Mouse (Mus musculus): ENCODE measurements around the gene Rwdd2a.
A peak's percentile ranks its signal among the peaks of the same experiment; 100 is the strongest.

The Rwdd2a gene

GRCm38 (mm10) chr9:86571540-86572135 is at the start of gene Rwdd2a, which contains the start of gene Pgm3:
Rwdd2a (plus strand) TSS chr9:86571991.
Pgm3 (minus strand) TSS chr9:86571842.
- DNase-seq (ENCODE audit: low spot score in 2 of 2), result peak; percentile 85 to 89

GRCm38 (mm10) chr9:86522335-86522734 is 49.5 kb upstream of the Rwdd2a start:
- DNase-seq (ENCODE audit: low spot score in 2 of 2), result no peak

DNA sequence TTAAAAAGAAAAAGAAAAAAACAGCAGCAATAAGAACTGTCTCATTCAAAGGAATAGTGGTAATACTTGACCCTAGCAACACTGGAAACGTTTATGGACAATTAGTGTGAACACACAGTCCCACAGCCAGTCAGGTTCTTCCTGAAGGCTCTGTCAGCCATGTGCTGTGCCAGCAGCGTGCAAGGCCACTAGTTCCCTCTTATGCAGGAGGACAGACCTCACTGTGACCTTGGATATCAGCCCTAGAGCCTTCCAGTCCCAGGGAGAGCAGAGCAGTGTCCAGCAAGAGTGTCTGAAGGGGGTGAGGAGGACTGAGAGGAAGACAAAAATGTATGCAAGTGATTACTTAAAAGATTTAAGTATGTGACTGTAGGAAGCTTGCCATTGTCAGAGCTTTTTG is 46.2 kb upstream of the Rwdd2a start:
- no peak for DNase-seq (ENCODE audit: low spot score in 2 of 2)

- DNase-seq (ENCODE audit: low spot score in 2 of 2), result no peak
These were observed 37.7 kb upstream of the Rwdd2a start for GRCm38 (mm10) chr9:86534071-86534470.

DNA sequence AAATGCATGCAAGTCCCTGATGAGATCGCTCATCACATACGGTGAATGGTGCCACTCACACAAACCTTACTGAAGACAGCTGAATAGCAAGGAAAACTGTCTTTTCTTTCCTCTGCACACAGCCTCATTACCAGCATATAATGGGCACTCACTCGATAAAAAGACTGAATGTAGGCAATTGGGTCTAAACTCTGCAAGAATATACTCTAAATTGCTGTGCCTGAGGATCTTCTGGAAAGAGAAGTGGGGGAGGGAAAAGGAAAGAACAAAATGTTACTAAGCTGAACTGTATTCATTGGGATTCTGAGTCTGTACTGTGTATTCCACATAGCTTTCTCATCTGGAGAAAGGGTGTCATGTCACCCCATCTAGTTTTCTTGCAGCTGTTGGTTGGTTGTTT is 28.3 kb upstream of the Rwdd2a start:
- no peak for DNase-seq (ENCODE audit: low spot score in 2 of 2)

GRCm38 (mm10) chr9:86544559-86544958 is 27.2 kb upstream of the Rwdd2a start:
- DNase-seq (ENCODE audit: low spot score in 2 of 2), result no peak

GRCm38 (mm10) chr9:86549637-86550162 is 22.1 kb upstream of the Rwdd2a start:
- DNase-seq (ENCODE audit: low spot score in 2 of 2), result no peak

DNA sequence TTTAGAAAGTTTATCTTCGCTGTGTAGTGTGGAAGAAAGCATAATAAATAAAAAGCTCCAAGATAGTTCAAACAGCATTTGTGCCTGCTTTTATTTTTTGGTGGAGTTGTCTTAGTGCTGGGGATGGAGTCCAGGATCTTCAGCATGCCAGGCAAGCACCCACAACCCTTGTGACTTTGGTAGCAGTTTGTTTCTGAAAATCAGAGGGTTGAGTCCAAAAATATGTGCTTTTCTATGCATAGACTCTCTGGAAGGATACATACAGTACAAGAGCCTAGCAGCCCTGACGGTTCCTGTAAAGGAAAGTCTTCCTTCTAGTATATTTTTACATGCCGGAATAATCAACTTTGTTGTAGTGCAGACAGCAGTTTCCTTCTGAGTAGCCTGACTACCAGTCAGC is 21.1 kb upstream of the Rwdd2a start:
- no peak for DNase-seq (ENCODE audit: low spot score in 2 of 2)

DNA sequence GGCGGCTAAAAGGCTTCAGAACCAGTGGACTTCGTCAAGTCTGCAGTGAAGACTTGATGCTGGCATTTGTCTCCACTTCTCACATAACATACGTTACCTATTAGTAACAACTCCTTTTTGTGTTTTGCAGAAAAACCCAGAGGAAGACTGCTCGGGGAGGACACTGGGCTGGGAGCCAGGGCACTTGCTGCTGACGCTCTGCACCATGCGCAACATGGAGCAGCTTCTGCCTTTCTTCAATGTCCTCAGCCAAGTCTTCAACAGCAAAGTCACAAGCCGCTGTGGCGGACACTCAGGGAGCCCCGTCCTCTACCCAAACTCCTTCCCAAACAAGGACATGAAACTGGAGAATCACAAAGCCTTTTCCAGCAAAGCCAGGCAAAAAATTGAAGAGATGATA is 17.9 kb upstream of the Rwdd2a start:
- no peak for DNase-seq (ENCODE audit: low spot score in 2 of 2)

DNA sequence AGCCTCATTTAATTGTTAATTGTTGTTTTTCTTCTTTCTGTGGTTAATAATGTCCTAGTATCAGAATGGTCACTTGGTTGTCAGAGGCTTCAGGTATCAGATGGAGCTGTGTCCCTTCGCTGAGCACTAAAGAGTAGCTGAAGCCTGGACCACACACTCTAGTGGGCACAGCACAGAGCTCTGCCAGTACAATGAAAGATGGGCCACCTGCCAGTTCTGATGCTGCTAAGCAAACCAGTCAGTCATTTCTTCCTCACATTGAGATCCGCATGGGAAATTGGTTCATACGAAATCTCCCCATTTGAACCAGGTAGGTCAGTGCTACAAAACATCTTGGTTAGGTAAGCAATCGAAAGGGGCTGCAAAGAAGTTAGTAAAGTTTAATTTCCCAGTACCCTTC is 17.1 kb upstream of the Rwdd2a start:
- no peak for DNase-seq (ENCODE audit: low spot score in 2 of 2)

- no peak for DNase-seq (ENCODE audit: low spot score in 2 of 2)
These were observed 11.2 kb upstream of the Rwdd2a start for GRCm38 (mm10) chr9:86560543-86560942.

DNA sequence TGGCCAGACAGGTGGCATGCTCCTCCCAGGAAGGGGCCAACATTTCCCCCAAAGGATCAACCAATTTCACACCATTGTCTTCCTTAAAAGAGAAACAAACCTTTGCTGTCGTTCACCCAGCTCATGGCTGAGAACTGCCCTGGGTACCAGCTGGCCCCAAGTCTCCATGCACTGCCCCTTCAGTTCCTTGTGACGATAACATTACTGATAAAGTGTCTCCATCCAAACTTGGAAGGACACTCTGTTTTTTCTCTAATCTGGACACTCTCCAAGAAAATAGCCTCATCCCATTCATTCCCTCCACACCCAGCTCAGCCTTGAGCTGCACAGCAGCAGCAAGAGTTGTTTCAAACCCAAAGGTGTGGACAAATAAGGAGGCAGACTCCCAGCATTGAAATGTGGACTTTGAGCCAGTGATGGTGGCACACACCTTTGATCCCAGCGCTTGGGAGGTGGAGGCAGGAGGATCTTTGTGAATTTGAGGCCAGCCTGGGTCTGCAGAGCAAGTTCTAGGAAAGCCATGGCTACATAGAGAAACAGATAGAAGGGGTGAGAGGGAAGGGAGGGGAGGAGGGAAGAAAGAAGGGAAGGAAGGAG is 2.4 kb upstream of the Rwdd2a start:
- no peak for DNase-seq (ENCODE audit: low spot score in 2 of 2)

GRCm38 (mm10) chr9:86570261-86570890 is 1.4 kb upstream of the Rwdd2a start:
- no peak for DNase-seq (ENCODE audit: low spot score in 2 of 2)

- no peak for DNase-seq (ENCODE audit: low spot score in 2 of 2)
These were observed 845 bp upstream of the Rwdd2a start for GRCm38 (mm10) chr9:86570946-86571345.

- DNase-seq (ENCODE audit: low spot score in 2 of 2), result peak in 1 of 2 experiments; percentile 32
These were observed 405 bp downstream of the Rwdd2a start for GRCm38 (mm10) chr9:86572196-86572595.

DNA sequence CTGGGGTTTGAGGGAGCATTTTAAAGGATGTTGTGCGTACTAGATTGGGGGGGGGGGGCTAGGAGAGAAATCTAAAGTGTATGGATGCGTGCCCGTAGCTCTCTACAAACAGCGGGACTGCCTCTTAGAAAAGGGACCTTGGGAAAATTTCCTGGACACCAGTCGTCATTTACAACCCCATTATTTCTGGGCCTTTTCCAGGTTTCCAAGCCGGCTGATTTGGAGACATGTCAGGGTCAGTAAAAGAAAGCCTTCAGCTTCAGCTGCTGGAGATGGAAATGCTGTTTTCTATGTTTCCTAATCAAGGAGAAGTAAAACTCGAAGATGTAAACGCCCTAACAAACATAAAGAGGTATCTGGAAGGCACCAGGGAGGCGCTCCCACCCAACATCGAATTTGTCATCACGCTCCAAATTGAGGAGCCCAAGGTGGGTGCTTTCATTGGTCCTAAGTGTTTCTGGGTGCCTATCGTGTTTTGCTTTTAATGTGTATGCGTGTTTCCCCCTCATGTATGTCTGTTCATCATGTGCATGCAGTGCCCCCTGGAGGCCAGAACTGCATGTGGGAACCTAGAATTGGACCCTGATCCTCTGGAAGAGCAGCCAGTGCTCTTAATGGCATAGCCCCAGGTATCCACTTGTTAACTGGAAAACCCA is 973 bp downstream of the Rwdd2a start:
- DNase-seq (ENCODE audit: low spot score in 2 of 2), result peak; percentile 74

DNA sequence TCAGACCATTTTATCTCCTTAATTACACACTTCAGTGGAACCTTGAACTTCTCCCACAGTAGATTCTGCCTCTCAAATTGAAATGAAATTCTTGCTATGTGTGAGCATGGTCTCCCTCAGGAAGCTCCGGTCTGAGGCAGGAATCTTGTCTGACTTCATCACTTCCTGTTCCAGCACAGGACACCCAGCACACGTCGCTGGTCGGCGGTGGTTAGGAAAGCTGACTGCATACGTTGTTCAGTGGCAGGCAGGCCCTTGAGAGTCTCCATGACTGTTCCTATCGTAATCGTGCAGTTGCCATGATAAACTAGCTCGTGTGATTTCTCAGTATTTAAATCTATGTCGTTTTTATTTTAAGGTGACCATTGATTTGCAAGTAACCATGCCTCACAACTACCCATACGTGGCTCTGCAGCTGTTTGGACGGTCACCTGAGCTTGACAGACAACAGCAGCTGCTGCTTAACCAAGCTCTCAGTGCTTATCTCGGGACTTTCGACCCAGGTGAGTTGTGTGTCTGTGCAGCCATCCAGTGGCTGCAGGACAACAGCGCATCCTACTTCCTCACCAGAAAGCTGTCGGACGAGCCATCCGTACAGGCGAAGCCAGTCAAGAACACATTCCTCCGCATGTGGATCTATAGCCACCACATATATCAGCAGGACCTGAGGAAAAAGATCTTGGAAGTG is 2.0 kb downstream of the Rwdd2a start:
- no peak for DNase-seq (ENCODE audit: low spot score in 2 of 2)

DNA sequence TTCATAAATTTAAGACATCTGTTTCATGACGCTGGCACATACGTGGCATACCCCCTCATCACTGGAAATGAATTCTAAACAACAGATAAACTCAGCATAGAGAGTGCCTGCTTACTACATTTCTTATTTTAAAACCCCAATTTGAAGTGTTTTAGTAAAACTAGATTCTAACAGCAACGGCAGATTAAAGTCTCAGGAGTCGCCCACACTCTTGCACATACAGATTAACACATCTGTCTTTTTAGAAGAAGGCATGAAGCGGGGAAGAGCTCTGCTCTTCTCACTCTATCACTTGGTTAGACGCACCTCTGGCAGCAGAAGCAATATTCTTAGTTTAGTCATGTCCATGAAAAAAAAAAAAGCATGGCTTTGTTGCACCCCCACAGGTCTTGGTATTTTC is 3.4 kb downstream of the Rwdd2a start:
- DNase-seq (ENCODE audit: low spot score in 2 of 2), result no peak

DNA sequence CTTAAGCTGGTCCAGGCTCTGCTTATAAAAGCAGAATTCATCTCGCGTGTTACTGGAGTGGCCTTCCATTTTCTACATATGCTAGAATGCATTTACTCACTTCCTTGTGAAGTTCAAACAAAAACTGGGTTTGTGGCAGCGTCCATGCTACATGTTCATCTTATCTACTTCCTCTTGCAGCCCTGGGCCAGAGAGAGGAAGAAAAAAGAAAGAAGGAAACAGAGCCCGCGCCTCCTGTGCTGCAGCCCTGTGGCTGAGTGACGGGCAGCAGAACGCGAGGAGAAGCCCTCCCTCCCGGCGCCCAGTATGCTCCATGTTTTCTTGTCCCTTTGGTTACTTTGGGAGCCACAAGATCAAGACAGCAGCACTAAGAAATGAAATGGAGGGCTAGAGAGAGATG is 7.9 kb downstream of the Rwdd2a start:
- no peak for DNase-seq (ENCODE audit: low spot score in 2 of 2)

DNA sequence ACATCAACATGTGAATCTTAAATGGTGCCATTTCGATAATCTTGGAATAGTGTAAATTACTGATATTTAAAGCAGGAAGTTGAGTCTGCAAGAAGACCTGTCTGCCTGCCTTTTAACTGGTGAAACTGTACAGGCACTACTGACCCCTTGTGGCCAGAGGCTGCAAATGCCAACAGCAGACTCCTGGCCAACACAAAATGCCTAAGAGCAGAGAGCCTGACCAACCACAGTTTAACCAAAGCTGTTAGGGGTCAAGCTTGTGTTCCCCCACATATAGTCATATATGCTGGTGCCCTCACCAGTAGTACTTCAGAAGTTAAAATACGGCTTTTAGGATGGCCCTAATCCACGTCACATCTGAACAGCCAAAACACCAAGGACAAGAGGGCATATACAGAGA is 11.9 kb downstream of the Rwdd2a start:
- DNase-seq (ENCODE audit: low spot score in 2 of 2), result peak; percentile 43 to 61

DNA sequence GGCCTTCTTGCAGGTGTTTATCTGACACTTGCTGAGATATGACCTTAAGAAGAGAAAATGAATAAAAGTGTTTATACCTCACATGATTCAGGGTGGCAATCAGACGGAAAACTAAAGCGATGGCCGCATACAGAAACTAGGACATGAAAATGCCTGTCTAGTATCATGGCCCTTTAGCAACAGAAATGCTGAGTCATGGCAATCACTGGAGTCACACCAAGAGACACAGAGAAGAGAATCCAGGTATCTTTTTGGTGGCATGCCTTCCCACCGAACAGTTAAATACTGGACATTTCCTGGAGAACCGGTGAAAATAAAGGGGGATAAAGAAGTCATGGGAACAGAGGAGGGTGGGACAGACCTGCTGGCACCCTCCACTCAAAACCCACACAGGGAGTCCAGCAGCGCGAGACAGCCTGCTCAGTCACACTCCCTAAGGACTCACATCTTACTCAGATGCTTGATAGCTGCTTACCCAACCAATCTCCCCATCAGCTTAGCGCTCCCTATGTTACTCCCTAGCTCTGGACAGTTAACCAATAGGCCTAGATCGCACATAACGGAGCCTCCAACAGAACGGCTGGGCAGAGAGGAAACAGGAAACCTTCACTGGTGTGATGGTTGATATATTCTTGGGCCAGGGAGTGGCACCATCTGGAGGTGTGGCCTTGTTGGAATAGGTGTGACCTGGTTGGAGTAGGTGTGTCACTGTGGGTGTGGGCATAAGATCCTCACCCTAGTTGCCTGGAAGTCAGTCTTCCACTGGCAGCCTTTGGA is 15.4 kb downstream of the Rwdd2a start:
- DNase-seq (ENCODE audit: low spot score in 2 of 2), result no peak

Data from frontal cortex, postnatal 25 days (tissue).